Mouse (Mus musculus): ENCODE results near the gene Apba2. TPM values are rescaled to one million over a fixed set of nuclear protein-coding genes. Genes with fewer than 3 reads are reported as not detected.

The Apba2 gene
- polyA plus RNA-seq, 1 experiment = not detected

GRCm38 (mm10) chr7:64627972-64628655 is 126.6 kb downstream of the Apba2 start:
- H3K79me2 ChIP-seq (ENCODE audit: control insufficient read depth, insufficient read depth) = no peaks in the 10 kb centered on the region
- no peak overlapping the region for H3ac ChIP-seq (ENCODE audit: control insufficient read depth, insufficient read length, low read depth)
- H3K79me3 ChIP-seq (ENCODE audit: low read depth) = no peaks in the 10 kb centered on the region
- no peak overlapping the region for H3K4me3 ChIP-seq (ENCODE audit: insufficient read depth, poor library complexity, severe bottlenecking)
- no peaks in the 10 kb centered on the region for H3K36me3 ChIP-seq (ENCODE audit: control insufficient read depth, insufficient read depth)
- no peak for TF ChIP-seq MAX (IDR thresholded peaks at IDR 0.05)
- TF ChIP-seq MYOG (IDR thresholded peaks at IDR 0.05; ENCODE audit: control insufficient read depth, extremely low read depth, insufficient read length) = no peak
- TF ChIP-seq CEBPB (IDR thresholded peaks at IDR 0.05; ENCODE audit: low read depth) = no peak
- TF ChIP-seq CTCF (IDR thresholded peaks at IDR 0.05; ENCODE audit: control insufficient read depth, insufficient read depth, insufficient read length) = no peak
- TF ChIP-seq USF1 (IDR thresholded peaks at IDR 0.05; ENCODE audit: low read depth) = no peak
- no peak for TF ChIP-seq FOSL1 (IDR thresholded peaks at IDR 0.05; ENCODE audit: insufficient read depth, low read length, poor library complexity, severe bottlenecking)
- TF ChIP-seq MYOD1 (IDR thresholded peaks at IDR 0.05; ENCODE audit: control insufficient read depth, insufficient read length, low read depth) = no peak
- no peaks in the 10 kb centered on the region for H3K27me3 ChIP-seq (ENCODE audit: control insufficient read depth, insufficient read depth, insufficient read length)

- no peaks in the 10 kb centered on the region for H3K27me3 ChIP-seq (ENCODE audit: control insufficient read depth, insufficient read depth, insufficient read length)
- H3K79me3 ChIP-seq (ENCODE audit: low read depth) = no peaks in the 10 kb centered on the region
- TF ChIP-seq CTCF (IDR thresholded peaks at IDR 0.05; ENCODE audit: control insufficient read depth, insufficient read depth, insufficient read length) (no peak), USF1 (IDR thresholded peaks at IDR 0.05; ENCODE audit: low read depth) (no peak), MYOG (IDR thresholded peaks at IDR 0.05; ENCODE audit: control insufficient read depth, extremely low read depth, insufficient read length) (no peak), MAX (IDR thresholded peaks at IDR 0.05) (no peak), FOSL1 (IDR thresholded peaks at IDR 0.05; ENCODE audit: insufficient read depth, low read length, poor library complexity, severe bottlenecking) (no peak), CEBPB (IDR thresholded peaks at IDR 0.05; ENCODE audit: low read depth) (no peak), MYOD1 (IDR thresholded peaks at IDR 0.05; ENCODE audit: control insufficient read depth, insufficient read length, low read depth) (no peak)
- H3K79me2 ChIP-seq (ENCODE audit: control insufficient read depth, insufficient read depth) = no peaks in the 10 kb centered on the region
- H3K36me3 ChIP-seq (ENCODE audit: control insufficient read depth, insufficient read depth) = no peaks in the 10 kb centered on the region
- H3K4me3 ChIP-seq (ENCODE audit: insufficient read depth, poor library complexity, severe bottlenecking) = no peak overlapping the region
- H3ac ChIP-seq (ENCODE audit: control insufficient read depth, insufficient read length, low read depth) = no peak overlapping the region
Measured at GRCm38 (mm10) chr7:64630697-64631096, 129.2 kb downstream of the Apba2 start.

- no peaks in the 10 kb centered on the region for H3K79me2 ChIP-seq (ENCODE audit: control insufficient read depth, insufficient read depth)
- no peaks in the 10 kb centered on the region for H3K27me3 ChIP-seq (ENCODE audit: control insufficient read depth, insufficient read depth, insufficient read length)
- H3K4me3 ChIP-seq (ENCODE audit: insufficient read depth, poor library complexity, severe bottlenecking) = no peak overlapping the region
- no peak for TF ChIP-seq MAX (IDR thresholded peaks at IDR 0.05)
- no peak for TF ChIP-seq CTCF (IDR thresholded peaks at IDR 0.05; ENCODE audit: control insufficient read depth, insufficient read depth, insufficient read length)
- TF ChIP-seq FOSL1 (IDR thresholded peaks at IDR 0.05; ENCODE audit: insufficient read depth, low read length, poor library complexity, severe bottlenecking) = no peak
- no peak for TF ChIP-seq USF1 (IDR thresholded peaks at IDR 0.05; ENCODE audit: low read depth)
- no peak for TF ChIP-seq MYOG (IDR thresholded peaks at IDR 0.05; ENCODE audit: control insufficient read depth, extremely low read depth, insufficient read length)
- no peak for TF ChIP-seq MYOD1 (IDR thresholded peaks at IDR 0.05; ENCODE audit: control insufficient read depth, insufficient read length, low read depth)
- TF ChIP-seq CEBPB (IDR thresholded peaks at IDR 0.05; ENCODE audit: low read depth) = no peak
- no peaks in the 10 kb centered on the region for H3K79me3 ChIP-seq (ENCODE audit: low read depth)
- no peaks in the 10 kb centered on the region for H3K36me3 ChIP-seq (ENCODE audit: control insufficient read depth, insufficient read depth)
- H3ac ChIP-seq (ENCODE audit: control insufficient read depth, insufficient read length, low read depth) = no peak overlapping the region
Measured at GRCm38 (mm10) chr7:64631131-64631530, 129.6 kb downstream of the Apba2 start.

- Histone ChIP-seq H3K79me2 (ENCODE audit: control insufficient read depth, insufficient read depth) (no peaks in the 10 kb centered on the region), H3ac (ENCODE audit: control insufficient read depth, insufficient read length, low read depth) (no peak overlapping the region), H3K36me3 (ENCODE audit: control insufficient read depth, insufficient read depth) (no peaks in the 10 kb centered on the region), H3K4me3 (ENCODE audit: insufficient read depth, poor library complexity, severe bottlenecking) (no peak overlapping the region), H3K27me3 (ENCODE audit: control insufficient read depth, insufficient read depth, insufficient read length) (no peaks in the 10 kb centered on the region), H3K79me3 (ENCODE audit: low read depth) (no peaks in the 10 kb centered on the region)
- TF ChIP-seq CEBPB (IDR thresholded peaks at IDR 0.05; ENCODE audit: low read depth) = no peak
- TF ChIP-seq USF1 (IDR thresholded peaks at IDR 0.05; ENCODE audit: low read depth) = no peak
- no peak for TF ChIP-seq MYOG (IDR thresholded peaks at IDR 0.05; ENCODE audit: control insufficient read depth, extremely low read depth, insufficient read length)
- TF ChIP-seq CTCF (IDR thresholded peaks at IDR 0.05; ENCODE audit: control insufficient read depth, insufficient read depth, insufficient read length) = no peak
- no peak for TF ChIP-seq MYOD1 (IDR thresholded peaks at IDR 0.05; ENCODE audit: control insufficient read depth, insufficient read length, low read depth)
- TF ChIP-seq FOSL1 (IDR thresholded peaks at IDR 0.05; ENCODE audit: insufficient read depth, low read length, poor library complexity, severe bottlenecking) = no peak
- TF ChIP-seq MAX (IDR thresholded peaks at IDR 0.05) = no peak
Measured at GRCm38 (mm10) chr7:64631781-64632351, 130.4 kb downstream of the Apba2 start.

GRCm38 (mm10) chr7:64633182-64633581 is 131.7 kb downstream of the Apba2 start:
- Histone ChIP-seq H3K27me3 (ENCODE audit: control insufficient read depth, insufficient read depth, insufficient read length) (no peaks in the 10 kb centered on the region), H3ac (ENCODE audit: control insufficient read depth, insufficient read length, low read depth) (no peak overlapping the region), H3K79me3 (ENCODE audit: low read depth) (no peaks in the 10 kb centered on the region), H3K4me3 (ENCODE audit: insufficient read depth, poor library complexity, severe bottlenecking) (no peak overlapping the region), H3K79me2 (ENCODE audit: control insufficient read depth, insufficient read depth) (no peaks in the 10 kb centered on the region), H3K36me3 (ENCODE audit: control insufficient read depth, insufficient read depth) (no peaks in the 10 kb centered on the region)
- TF ChIP-seq CTCF (IDR thresholded peaks at IDR 0.05; ENCODE audit: control insufficient read depth, insufficient read depth, insufficient read length) = no peak
- no peak for TF ChIP-seq MYOD1 (IDR thresholded peaks at IDR 0.05; ENCODE audit: control insufficient read depth, insufficient read length, low read depth)
